Mouse (Mus musculus): ENCODE results near the gene Mgat4a. TPM values are rescaled to one million over a fixed set of nuclear protein-coding genes. Genes with fewer than 3 reads are reported as not detected.
"Not testable (repeated sequence)": the region's sequence is repeated elsewhere in the genome, so short reads cannot be mapped to it uniquely, and the experiment has no call there.

Mgat4a gene
- polyA plus RNA-seq, 1 experiment from 2014 or later = 8.9 TPM

DNA sequence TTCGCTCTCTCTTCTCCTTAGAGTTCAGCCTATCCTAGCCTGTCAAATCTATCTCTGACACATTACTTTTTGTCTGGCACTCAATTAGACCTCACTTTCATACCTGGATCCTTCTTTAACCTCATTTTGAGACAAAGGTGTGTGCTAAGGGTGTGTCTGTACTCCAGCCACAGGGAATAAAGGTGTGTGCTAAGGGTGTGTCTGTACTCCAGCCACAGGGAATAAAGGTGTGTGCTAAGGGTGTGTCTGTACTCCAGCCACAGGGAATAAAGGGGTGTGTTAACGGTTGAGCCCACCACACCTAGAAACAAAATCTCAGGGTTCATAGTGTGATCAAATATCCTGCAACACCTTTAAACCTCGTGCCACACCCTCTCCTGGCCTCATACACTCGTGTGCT is 16.7 kb downstream of the Mgat4a start:
- not testable (repeated sequence) for H3K4me2 ChIP-seq (ENCODE audit: low read depth, low read length); ATAC-seq (ENCODE audit: low read depth)

DNA sequence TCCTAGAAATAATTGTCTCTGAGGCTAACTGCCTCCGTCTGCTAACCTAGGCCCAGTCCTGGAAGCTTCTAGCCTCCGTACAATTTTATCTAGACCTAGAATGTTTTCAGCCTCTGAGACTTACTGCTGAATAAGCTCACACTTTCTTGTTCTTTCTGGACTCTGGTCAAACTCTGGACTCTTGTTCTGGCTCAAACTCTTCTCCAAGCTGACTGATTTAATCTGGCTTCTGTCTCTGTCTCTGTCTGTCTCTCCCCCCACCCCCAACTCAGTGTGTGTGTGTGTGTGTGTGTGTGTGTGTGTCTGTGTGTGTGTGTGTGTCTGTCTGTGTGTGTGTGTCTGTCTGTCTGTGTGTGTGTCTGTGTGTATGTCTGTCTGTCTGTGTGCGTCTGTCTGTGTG is 17.3 kb downstream of the Mgat4a start:
- H3K36me3 ChIP-seq (ENCODE audit: control insufficient read depth, insufficient read depth, low read length); H3K9ac ChIP-seq (ENCODE audit: low read depth, low read length); ATAC-seq (ENCODE audit: low read depth); H3K27ac ChIP-seq (replicated peaks; ENCODE audit: low read depth, low read length); H3K4me2 ChIP-seq (ENCODE audit: low read depth, low read length); H3K9me3 ChIP-seq (ENCODE audit: control insufficient read depth, low read length); H3K4me1 ChIP-seq (ENCODE audit: control insufficient read depth, insufficient read depth, low read length); DNase-seq (ENCODE audit: low spot score); H3K27me3 ChIP-seq (replicated peaks; ENCODE audit: control insufficient read depth, insufficient read depth, low read length); H3K4me3 ChIP-seq (ENCODE audit: low read depth, low read length): not testable (repeated sequence)
- 91% methylated on average over 3 of the region's 3 CpGs for WGBS

More for the DNA sequence above, 16.7 kb downstream of the Mgat4a start:
- not testable (repeated sequence) for H3K27me3 ChIP-seq (replicated peaks; ENCODE audit: control insufficient read depth, insufficient read depth, low read length); H3K36me3 ChIP-seq (ENCODE audit: control insufficient read depth, insufficient read depth, low read length); H3K4me3 ChIP-seq (ENCODE audit: low read depth, low read length); H3K27ac ChIP-seq (replicated peaks; ENCODE audit: low read depth, low read length); H3K9ac ChIP-seq (ENCODE audit: low read depth, low read length); H3K4me1 ChIP-seq (ENCODE audit: control insufficient read depth, insufficient read depth, low read length); DNase-seq (ENCODE audit: low spot score); H3K9me3 ChIP-seq (ENCODE audit: control insufficient read depth, low read length)
- 74% methylated on average over 4 of the region's 4 CpGs for WGBS

GRCm38 (mm10) chr1:37522101-37522500 is 18.7 kb downstream of the Mgat4a start:
- H3K4me3 ChIP-seq (ENCODE audit: low read depth, low read length) = no peak overlapping the region
- H3K27me3 ChIP-seq (replicated peaks; ENCODE audit: control insufficient read depth, insufficient read depth, low read length) = no peaks in the 10 kb centered on the region
- no peaks in the 10 kb centered on the region for H3K9me3 ChIP-seq (ENCODE audit: control insufficient read depth, low read length)
- no peak overlapping the region for H3K27ac ChIP-seq (replicated peaks; ENCODE audit: low read depth, low read length)
- ATAC-seq (ENCODE audit: low read depth) (no peak), DNase-seq (ENCODE audit: low spot score) (no peak)
- 88% methylated on average over 5 of the region's 5 CpGs for WGBS
- no peaks in the 10 kb centered on the region for H3K36me3 ChIP-seq (ENCODE audit: control insufficient read depth, insufficient read depth, low read length)
- H3K9ac ChIP-seq (ENCODE audit: low read depth, low read length) = no peak overlapping the region
- no peaks in the 10 kb centered on the region for H3K4me1 ChIP-seq (ENCODE audit: control insufficient read depth, insufficient read depth, low read length)
- no peak overlapping the region for H3K4me2 ChIP-seq (ENCODE audit: low read depth, low read length)

- no peaks in the 10 kb centered on the region for H3K36me3 ChIP-seq (ENCODE audit: control insufficient read depth, insufficient read depth, low read length)
- no peaks in the 10 kb centered on the region for H3K9me3 ChIP-seq (ENCODE audit: control insufficient read depth, low read length)
- no peak overlapping the region for H3K27ac ChIP-seq (replicated peaks; ENCODE audit: low read depth, low read length)
- H3K4me3 ChIP-seq (ENCODE audit: low read depth, low read length) = no peak overlapping the region
- no peak for DNase-seq (ENCODE audit: low spot score)
- no peaks in the 10 kb centered on the region for H3K27me3 ChIP-seq (replicated peaks; ENCODE audit: control insufficient read depth, insufficient read depth, low read length)
- H3K9ac ChIP-seq (ENCODE audit: low read depth, low read length) = no peak overlapping the region
- WGBS = 87% methylated on average over 4 of the region's 4 CpGs
- ATAC-seq (ENCODE audit: low read depth) = no peak
- no peak overlapping the region for H3K4me2 ChIP-seq (ENCODE audit: low read depth, low read length)
- H3K4me1 ChIP-seq (ENCODE audit: control insufficient read depth, insufficient read depth, low read length) = no peaks in the 10 kb centered on the region
These were observed 22.0 kb downstream of the Mgat4a start for GRCm38 (mm10) chr1:37518791-37519190.

DNA sequence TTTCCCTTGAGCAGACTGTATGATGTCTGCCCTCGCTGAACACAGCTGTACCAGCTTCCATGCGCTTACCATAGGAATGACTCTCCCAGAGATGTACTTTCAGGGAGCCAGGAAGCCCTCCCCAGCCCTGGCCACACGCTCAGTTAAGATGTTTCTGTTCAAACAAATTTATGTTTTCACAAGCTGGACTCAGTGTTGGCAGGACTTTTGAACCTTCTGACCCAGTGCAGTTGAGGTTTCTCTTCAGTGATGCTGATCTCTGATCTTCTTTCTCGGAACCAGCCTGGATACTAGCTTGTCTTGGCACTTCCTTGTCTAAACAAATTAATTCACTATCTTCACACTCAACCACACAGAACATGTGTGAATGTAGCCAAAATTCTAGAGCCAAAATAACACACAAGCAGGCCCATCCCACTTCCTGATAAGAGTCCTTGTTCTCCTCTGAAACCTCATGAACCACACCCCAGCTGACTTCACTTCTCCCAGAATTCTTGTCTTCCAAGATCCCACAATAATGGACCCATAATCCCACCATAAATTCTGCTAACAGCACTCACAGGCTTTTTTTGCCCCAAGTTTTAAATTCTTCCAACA is 22.6 kb downstream of the Mgat4a start:
- no peak for ATAC-seq (ENCODE audit: low read depth)
- H3K36me3 ChIP-seq (ENCODE audit: control insufficient read depth, insufficient read depth, low read length) = no peaks in the 10 kb centered on the region

GRCm38 (mm10) chr1:37512961-37513431 is 27.8 kb downstream of the Mgat4a start:
- 0 out of 2 replicates have a peak, but pooled peaks cover 3% of the 10 kb centered on the region for H3K9me3 ChIP-seq (ENCODE audit: control insufficient read depth, low read length)
- H3K9ac ChIP-seq (ENCODE audit: low read depth, low read length) = no peak overlapping the region
- H3K4me2 ChIP-seq (ENCODE audit: low read depth, low read length) = no peak overlapping the region
- 58% methylated on average over 2 of the region's 2 CpGs for WGBS
- H3K4me1 ChIP-seq (ENCODE audit: control insufficient read depth, insufficient read depth, low read length) = peaks cover 20% of the 10 kb centered on the region
- no peaks in the 10 kb centered on the region for H3K27me3 ChIP-seq (replicated peaks; ENCODE audit: control insufficient read depth, insufficient read depth, low read length)
- H3K36me3 ChIP-seq (ENCODE audit: control insufficient read depth, insufficient read depth, low read length) = no peaks in the 10 kb centered on the region
- DNase-seq (ENCODE audit: low spot score) (no peak), ATAC-seq (ENCODE audit: low read depth) (peak; percentile 35; the same call in 1 of the 2 replicates)
- H3K4me3 ChIP-seq (ENCODE audit: low read depth, low read length) = no peak overlapping the region
- H3K27ac ChIP-seq (replicated peaks; ENCODE audit: low read depth, low read length) = peak overlapping the region; percentile 77

More for the DNA sequence above, 22.6 kb downstream of the Mgat4a start:
- Histone ChIP-seq H3K27me3 (replicated peaks; ENCODE audit: control insufficient read depth, insufficient read depth, low read length) (no peaks in the 10 kb centered on the region), H3K4me3 (ENCODE audit: low read depth, low read length) (no peak overlapping the region), H3K4me2 (ENCODE audit: low read depth, low read length) (no peak overlapping the region), H3K27ac (replicated peaks; ENCODE audit: low read depth, low read length) (no peak overlapping the region), H3K9ac (ENCODE audit: low read depth, low read length) (no peak overlapping the region), H3K9me3 (ENCODE audit: control insufficient read depth, low read length) (no peaks in the 10 kb centered on the region), H3K4me1 (ENCODE audit: control insufficient read depth, insufficient read depth, low read length) (peaks cover 1% of the 10 kb centered on the region)
- DNase-seq (ENCODE audit: low spot score) = no peak
- WGBS = 71% methylated on average over 4 of the region's 4 CpGs

- Histone ChIP-seq H3K9ac (ENCODE audit: low read depth, low read length) (no peak overlapping the region), H3K4me2 (ENCODE audit: low read depth, low read length) (0 out of 2 replicates have a peak overlapping the region, but pooled peaks have one; percentile 10)
- WGBS = 19% methylated on average over 5 of the region's 5 CpGs
These were observed 28.6 kb downstream of the Mgat4a start for GRCm38 (mm10) chr1:37512109-37512640.

DNA sequence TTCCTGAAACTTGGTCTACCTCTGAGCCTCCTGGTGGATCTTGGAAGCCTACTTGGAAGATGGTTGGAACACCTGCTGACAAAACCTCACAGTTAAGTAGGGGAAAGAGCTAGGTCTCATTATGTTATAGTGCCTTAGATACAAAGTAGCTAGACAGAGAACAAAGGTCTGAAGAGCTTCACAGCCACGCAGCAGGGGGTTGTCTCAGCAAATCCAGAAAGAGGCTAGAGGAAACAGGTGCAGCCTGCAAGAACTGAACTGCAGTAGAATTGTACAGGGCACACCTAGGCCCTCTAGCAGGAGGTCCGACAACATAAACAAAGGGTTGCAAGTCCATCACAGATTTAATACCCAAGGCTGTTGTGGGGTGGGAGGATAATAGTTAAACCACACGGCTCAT is 30.6 kb downstream of the Mgat4a start:
- ATAC-seq (ENCODE audit: low read depth) = no peak
- WGBS = 90% methylated on average over 3 of the region's 3 CpGs

More at GRCm38 (mm10) chr1:37512109-37512640, 28.6 kb downstream of the Mgat4a start:
- H3K4me1 ChIP-seq (ENCODE audit: control insufficient read depth, insufficient read depth, low read length) = peaks cover 20% of the 10 kb centered on the region
- no peak overlapping the region for H3K4me3 ChIP-seq (ENCODE audit: low read depth, low read length)
- H3K36me3 ChIP-seq (ENCODE audit: control insufficient read depth, insufficient read depth, low read length) = no peaks in the 10 kb centered on the region
- ATAC-seq (ENCODE audit: low read depth) = peak; percentile 77
- H3K27ac ChIP-seq (replicated peaks; ENCODE audit: low read depth, low read length) = peak overlapping the region; percentile 77
- DNase-seq (ENCODE audit: low spot score) = peak; percentile 89
- H3K27me3 ChIP-seq (replicated peaks; ENCODE audit: control insufficient read depth, insufficient read depth, low read length) = no peaks in the 10 kb centered on the region
- H3K9me3 ChIP-seq (ENCODE audit: control insufficient read depth, low read length) = peaks cover 5% of the 10 kb centered on the region; the same call in 1 of the 2 replicates

GRCm38 (mm10) chr1:37509437-37509836 is 31.4 kb downstream of the Mgat4a start:
- DNase-seq (ENCODE audit: low spot score) = no peak
- no peaks in the 10 kb centered on the region for H3K27me3 ChIP-seq (replicated peaks; ENCODE audit: control insufficient read depth, insufficient read depth, low read length)
- no peak for ATAC-seq (ENCODE audit: low read depth)
- no peak overlapping the region for H3K4me3 ChIP-seq (ENCODE audit: low read depth, low read length)
- no peaks in the 10 kb centered on the region for H3K36me3 ChIP-seq (ENCODE audit: control insufficient read depth, insufficient read depth, low read length)
- 81% methylated on average over 5 of the region's 5 CpGs for WGBS
- H3K27ac ChIP-seq (replicated peaks; ENCODE audit: low read depth, low read length) = no peak overlapping the region
- peaks cover 15% of the 10 kb centered on the region; the same call in 1 of the 2 replicates for H3K9me3 ChIP-seq (ENCODE audit: control insufficient read depth, low read length)
- H3K4me1 ChIP-seq (ENCODE audit: control insufficient read depth, insufficient read depth, low read length) = peaks cover 20% of the 10 kb centered on the region
- no peak overlapping the region for H3K4me2 ChIP-seq (ENCODE audit: low read depth, low read length)
- no peak overlapping the region for H3K9ac ChIP-seq (ENCODE audit: low read depth, low read length)

More for the DNA sequence above, 30.6 kb downstream of the Mgat4a start:
- H3K36me3 ChIP-seq (ENCODE audit: control insufficient read depth, insufficient read depth, low read length) = no peaks in the 10 kb centered on the region
- H3K9ac ChIP-seq (ENCODE audit: low read depth, low read length) = no peak overlapping the region
- no peak for DNase-seq (ENCODE audit: low spot score)
- H3K4me3 ChIP-seq (ENCODE audit: low read depth, low read length) = no peak overlapping the region
- no peak overlapping the region for H3K27ac ChIP-seq (replicated peaks; ENCODE audit: low read depth, low read length)
- H3K9me3 ChIP-seq (ENCODE audit: control insufficient read depth, low read length) = peaks cover 15% of the 10 kb centered on the region; the same call in 1 of the 2 replicates
- H3K4me1 ChIP-seq (ENCODE audit: control insufficient read depth, insufficient read depth, low read length) = peaks cover 20% of the 10 kb centered on the region
- no peaks in the 10 kb centered on the region for H3K27me3 ChIP-seq (replicated peaks; ENCODE audit: control insufficient read depth, insufficient read depth, low read length)
- no peak overlapping the region for H3K4me2 ChIP-seq (ENCODE audit: low read depth, low read length)

Data from embryonic facial prominence, embryonic 14.5 days (tissue).